Mouse (Mus musculus) ES-Bruce4 (cell line): ENCODE results near the gene Mt4. TPM values are rescaled to one million over a fixed set of nuclear protein-coding genes. Genes with fewer than 3 reads are reported as not detected.

Source experiments
- H3K27ac ChIP-seq: 2 replicates; pipeline ENCODE4 v1.5.1; 2012; ENCODE audit warnings: low read length, inconsistent platforms; ENCODE audit not compliant: insufficient read depth
- H3K27me3 ChIP-seq: 2 replicates; pipeline ENCODE4 v1.6.1; 2012; ENCODE audit warnings: mild to moderate bottlenecking, low read length, inconsistent platforms; ENCODE audit not compliant: control insufficient read depth, poor library complexity, insufficient read depth, severe bottlenecking
- H3K36me3 ChIP-seq: 2 replicates; pipeline ENCODE4 v1.6.1; 2012; ENCODE audit warnings: inconsistent platforms, mild to moderate bottlenecking, low read length, moderate library complexity; ENCODE audit not compliant: control insufficient read depth, poor library complexity, insufficient read depth, severe bottlenecking
- H3K4me1 ChIP-seq: one replicate; pipeline ENCODE4 v1.8.1; 2011; ENCODE audit warnings: low read length; ENCODE audit not compliant: control insufficient read depth, insufficient read depth
- H3K4me3 ChIP-seq: 2 replicates; pipeline ENCODE4 v1.5.1; 2011; ENCODE audit warnings: low read depth, mild to moderate bottlenecking, low read length
- H3K9ac ChIP-seq: 2 replicates; pipeline ENCODE4 v1.6.1; 2012; ENCODE audit warnings: low read depth, mild to moderate bottlenecking, inconsistent platforms; ENCODE audit not compliant: poor library complexity, severe bottlenecking
- H3K9me3 ChIP-seq: replicated peaks from 2 replicates; pipeline ENCODE4 v1.6.1; 2012; ENCODE audit warnings: mild to moderate bottlenecking, low read length, inconsistent platforms; ENCODE audit not compliant: control insufficient read depth, poor library complexity, insufficient read depth, severe bottlenecking
- CTCF ChIP-seq: IDR thresholded peaks from one replicate; pipeline ENCODE4 v1.8.1; 2011; ENCODE audit warnings: low read depth, low read length
- EP300 ChIP-seq: IDR thresholded peaks from 2 replicates; pipeline ENCODE4 v1.6.1; 2011; ENCODE audit warnings: low read depth, low read length; ENCODE audit not compliant: insufficient read depth
- POLR2A ChIP-seq: IDR thresholded peaks from one replicate; pipeline ENCODE4 v1.8.1; 2011; ENCODE audit warnings: low read length; ENCODE audit not compliant: insufficient read depth
- polyA plus RNA-seq: library from polyadenylated mRNA; stranded (reverse); fragments of >200 nt; gene quantifications from 2 replicates; pipeline ENCODE4 v1.2.4, GENCODE M21; 2011; ENCODE audit warnings: low read depth; ENCODE audit not compliant: missing spikeins, insufficient read depth, insufficient read length

Gene Mt4
- polyA plus RNA-seq, 1 experiment, result not detected

GRCm38 (mm10) chr8:94179713-94180560, 42.9 kb downstream of the Mt4 start:
- TF ChIP-seq POLR2A, result no peak
- TF ChIP-seq CTCF, result no peak
- TF ChIP-seq EP300, result no peak
- Histone ChIP-seq H3K36me3 (peaks cover 3% of the 10 kb centered on the region; the same call in 1 of the 2 replicates), H3K9me3 (no peaks in the 10 kb centered on the region), H3K27ac (peak overlapping the region; percentile 82), H3K9ac (peak overlapping the region; percentile 86), H3K27me3 (no peaks in the 10 kb centered on the region), H3K4me1 (peaks cover 2% of the 10 kb centered on the region), H3K4me3 (peak overlapping the region; percentile 91)

- Histone ChIP-seq H3K27me3 (no peaks in the 10 kb centered on the region), H3K36me3 (peaks cover 3% of the 10 kb centered on the region; the same call in 1 of the 2 replicates), H3K9me3 (no peaks in the 10 kb centered on the region), H3K27ac (no peak overlapping the region), H3K9ac (peak overlapping the region; percentile 86), H3K4me1 (peaks cover 2% of the 10 kb centered on the region), H3K4me3 (peak overlapping the region; percentile 91)
- TF ChIP-seq CTCF (no peak), EP300 (no peak), POLR2A (no peak)
Measured at GRCm38 (mm10) chr8:94180561-94180908, 43.5 kb downstream of the Mt4 start.

GRCm38 (mm10) chr8:94182055-94182929, 45.3 kb downstream of the Mt4 start:
- TF ChIP-seq CTCF, result no peak
- TF ChIP-seq POLR2A, result no peak
- Histone ChIP-seq H3K36me3 (peaks cover 3% of the 10 kb centered on the region; the same call in 1 of the 2 replicates), H3K4me1 (peaks cover 4% of the 10 kb centered on the region), H3K27me3 (no peaks in the 10 kb centered on the region), H3K4me3 (peak overlapping the region; percentile 55), H3K9ac (peak overlapping the region; percentile 48), H3K27ac (peak overlapping the region; percentile 92), H3K9me3 (no peaks in the 10 kb centered on the region)

GRCm38 (mm10) chr8:94183117-94183516, 46.1 kb downstream of the Mt4 start:
- Histone ChIP-seq H3K9ac (peak overlapping the region; percentile 48), H3K4me3 (peak overlapping the region; percentile 55), H3K36me3 (peaks cover 3% of the 10 kb centered on the region; the same call in 1 of the 2 replicates), H3K27ac (peak overlapping the region; percentile 92), H3K4me1 (peaks cover 4% of the 10 kb centered on the region), H3K9me3 (no peaks in the 10 kb centered on the region), H3K27me3 (no peaks in the 10 kb centered on the region)
- peak; percentile 12 for TF ChIP-seq POLR2A
- peak; percentile 83 for TF ChIP-seq EP300
- TF ChIP-seq CTCF, result peak; percentile 55

- peak overlapping the region; percentile 26 for H3K4me3 ChIP-seq
- peak overlapping the region; percentile 67 for H3K27ac ChIP-seq
- no peaks in the 10 kb centered on the region for H3K9me3 ChIP-seq
- H3K36me3 ChIP-seq, result peaks cover 3% of the 10 kb centered on the region; the same call in 1 of the 2 replicates
- peak overlapping the region; percentile 26 for H3K9ac ChIP-seq
- peak; percentile 34; the same call in 1 of the 2 replicates for TF ChIP-seq EP300
- TF ChIP-seq POLR2A, result peak; percentile 19
- no peak for TF ChIP-seq CTCF
- no peaks in the 10 kb centered on the region for H3K27me3 ChIP-seq
- peaks cover 4% of the 10 kb centered on the region for H3K4me1 ChIP-seq
Measured at GRCm38 (mm10) chr8:94184357-94184843, 47.4 kb downstream of the Mt4 start.

- TF ChIP-seq EP300, result no peak
- TF ChIP-seq POLR2A, result no peak
- TF ChIP-seq CTCF, result no peak
- H3K4me1 ChIP-seq, result peaks cover 6% of the 10 kb centered on the region
- no peaks in the 10 kb centered on the region for H3K27me3 ChIP-seq
- no peaks in the 10 kb centered on the region for H3K36me3 ChIP-seq
- H3K27ac ChIP-seq, result peak overlapping the region; percentile 93
- peak overlapping the region; percentile 28 for H3K4me3 ChIP-seq
- H3K9ac ChIP-seq, result peak overlapping the region; percentile 11; the same call in 1 of the 2 replicates
- no peaks in the 10 kb centered on the region for H3K9me3 ChIP-seq
Measured at GRCm38 (mm10) chr8:94185791-94186190, 48.8 kb downstream of the Mt4 start.
